Mouse (Mus musculus): ENCODE results near the gene Osm.

DNA sequence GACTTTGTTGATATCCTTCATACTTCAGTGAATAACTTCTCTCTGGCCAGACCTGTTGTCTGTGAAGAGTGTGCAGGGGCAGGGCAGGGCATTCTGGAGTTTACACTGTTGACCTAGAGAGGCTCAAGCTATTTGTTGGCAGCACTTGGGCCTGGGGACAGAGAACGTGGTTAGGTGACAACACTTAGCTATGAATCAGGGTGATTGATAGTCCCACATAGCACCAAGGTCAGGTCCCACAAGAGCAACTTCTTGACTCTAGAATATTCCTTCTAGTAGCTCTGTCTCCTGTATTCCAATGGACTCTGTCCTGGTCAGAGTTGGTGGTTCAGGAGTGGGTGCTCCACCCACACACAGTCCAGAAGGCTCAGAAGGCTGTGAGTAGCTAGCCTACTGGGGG lies 25.4 kb upstream of the Osm start:
- TF ChIP-seq CHD2 (IDR thresholded peaks at IDR 0.05; ENCODE audit: low read depth, low read length) (no peak), ZC3H11A (IDR thresholded peaks at IDR 0.05; ENCODE audit: borderline replicate concordance, low read depth, low read length) (no peak), ZNF384 (IDR thresholded peaks at IDR 0.05; ENCODE audit: low read depth, low read length) (no peak), MAFK (IDR thresholded peaks at IDR 0.05; ENCODE audit: insufficient read depth, low read depth, low read length) (no peak)
